Mouse (Mus musculus): ENCODE measurements around the gene Bicra.

DNA sequence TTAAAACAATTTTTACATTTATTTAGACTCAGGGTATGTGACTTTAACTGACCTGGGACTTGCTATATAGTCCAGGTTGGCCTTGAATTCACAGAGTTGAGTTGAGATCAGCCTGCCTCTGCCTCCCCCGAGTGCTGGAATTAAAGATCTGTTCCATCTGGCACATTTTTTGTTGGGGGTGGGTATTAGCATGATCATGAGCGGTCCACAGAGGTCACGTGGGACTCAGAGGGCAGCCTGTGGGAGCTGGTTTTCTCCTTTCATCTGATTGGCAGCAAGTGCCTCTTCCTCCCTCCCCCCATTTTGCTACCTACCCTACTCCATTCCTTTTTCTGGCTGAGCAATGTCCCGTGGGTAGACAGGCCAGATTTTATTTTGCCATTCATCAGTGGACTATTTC is 32.9 kb upstream of the Bicra start:
- TF ChIP-seq CTCF (IDR thresholded peaks at IDR 0.05) (no peak), EP300 (IDR thresholded peaks at IDR 0.05) (no peak)
